Comparison of ENCODE assay signal across 26 mouse cellular contexts in the genomic region with DNA sequence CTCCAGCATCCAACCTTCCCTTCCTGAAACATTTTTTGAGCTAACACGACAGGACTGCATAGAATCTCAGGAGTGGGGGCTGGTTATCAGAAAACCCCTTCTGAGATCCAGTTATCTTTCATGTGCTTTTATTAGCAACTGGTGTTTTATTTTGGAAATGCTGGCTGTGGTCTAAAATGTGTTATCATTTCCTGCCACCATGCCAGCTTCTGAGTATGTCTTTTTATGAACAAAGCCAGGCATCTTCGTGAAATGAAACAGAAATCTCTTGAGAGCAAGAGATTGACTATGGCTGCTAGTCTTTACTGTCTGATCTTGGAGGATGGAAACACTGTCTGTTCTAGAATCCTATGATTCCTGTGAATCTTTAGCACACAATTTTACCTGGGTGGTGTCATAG. TPM values are rescaled to one million over a fixed set of nuclear protein-coding genes. Genes with fewer than 3 reads are reported as not detected.
"Had no signal": no experiment of that assay in that cellular context is flagged by ENCODE, and none has a peak within 500 bp of the region (broad histone marks: within the 10 kb centered on the region; RNA-seq: fewer than 3 reads in every experiment).

No protein-coding gene starts in this region.

- H3K9me3 ChIP-seq: limb, embryonic 10.5 days; limb, embryonic 13.5 days; liver, embryonic 12.5 days; liver, embryonic 15.5 days; lung, embryonic 15.5 days; neural tube, embryonic 12.5 days; neural tube, embryonic 15.5 days; stomach, embryonic 15.5 days had no signal

- H3K27me3 ChIP-seq: limb, embryonic 13.5 days; liver, embryonic 12.5 days; liver, embryonic 15.5 days; lung, embryonic 15.5 days; neural tube, embryonic 12.5 days; neural tube, embryonic 15.5 days; stomach, embryonic 15.5 days had no signal

- H3K36me3 ChIP-seq: limb, embryonic 10.5 days; limb, embryonic 13.5 days; liver, embryonic 12.5 days; liver, embryonic 15.5 days; lung, embryonic 15.5 days; neural tube, embryonic 12.5 days; neural tube, embryonic 15.5 days; stomach, embryonic 15.5 days had no signal

- ATAC-seq: liver, embryonic 12.5 days had no signal

- H3K4me1 ChIP-seq: limb, embryonic 10.5 days; limb, embryonic 13.5 days; liver, embryonic 12.5 days; liver, embryonic 15.5 days; lung, embryonic 15.5 days; neural tube, embryonic 12.5 days; neural tube, embryonic 15.5 days; stomach, embryonic 15.5 days had no signal

- H3K9ac ChIP-seq: limb, embryonic 13.5 days; liver, embryonic 12.5 days; liver, embryonic 15.5 days; lung, embryonic 15.5 days; neural tube, embryonic 12.5 days; neural tube, embryonic 15.5 days; stomach, embryonic 15.5 days had no signal

- H3K4me2 ChIP-seq: limb, embryonic 13.5 days; liver, embryonic 12.5 days; liver, embryonic 15.5 days; lung, embryonic 15.5 days; midbrain, embryonic 11.5 days; neural tube, embryonic 12.5 days; neural tube, embryonic 15.5 days; stomach, embryonic 15.5 days had no signal

- DNase-seq: kidney, adult 8-10 months; kidney, postnatal 14 days; kidney, postnatal 4 days; layer of hippocampus, adult 9-11 months; liver; lung, adult 18-20 months; lung, postnatal 10 days; lung, postnatal 36 days; midbrain, embryonic 14.5 days; right cerebral cortex, postnatal 25 days; spleen, adult 18-20 months; thymus, postnatal 36 days had no signal

- H3K27ac ChIP-seq: layer of hippocampus, adult 2 months; limb, embryonic 10.5 days; limb, embryonic 13.5 days; liver, embryonic 12.5 days; liver, embryonic 15.5 days; lung, embryonic 15.5 days; neural tube, embryonic 12.5 days; neural tube, embryonic 15.5 days; stomach, embryonic 15.5 days had no signal

- H3K4me3 ChIP-seq: layer of hippocampus, adult 2 months; limb, embryonic 10.5 days; limb, embryonic 13.5 days; liver, embryonic 12.5 days; liver, embryonic 15.5 days; lung, embryonic 15.5 days; neural tube, embryonic 12.5 days; neural tube, embryonic 15.5 days; stomach, embryonic 15.5 days had no signal

RNA-seq across cellular contexts. Expression of a gene that starts 25.0 kb away (rescaled TPM):
- total RNA-seq: layer of hippocampus, adult 2 months; layer of hippocampus, postnatal 25 days; left cerebral cortex, adult 18-20 months; left cerebral cortex, postnatal 25 days; midbrain, postnatal 0 days had no signal
- polyA plus RNA-seq: limb, embryonic 10.5 days; limb, embryonic 13.5 days; liver, embryonic 15.5 days; midbrain, embryonic 11.5 days; midbrain, postnatal 0 days; neural tube, embryonic 12.5 days; neural tube, embryonic 15.5 days had no signal
